Mouse (Mus musculus) left cerebral cortex, postnatal 14 days (tissue): ENCODE data around the gene 1700029F12Rik. TPM values are rescaled to one million over a fixed set of nuclear protein-coding genes. Genes with fewer than 3 reads are reported as not detected.

ENCODE experiments used
- DNase-seq, 2 experiments: peaks; one replicate each; pipeline ENCODE4 v3.0.0; 2021 to 2022; ENCODE audit warnings: low spot score in 2 of 2, mixed read lengths in 1 of 2
- intact Hi-C: fragments of 180-260 bp; cut with DNase I; formaldehyde crosslinking; loops from one replicate; pipeline ENCODE4 v1.15.1; 2025
- total RNA-seq, 2 experiments: library from RNA; stranded (reverse); gene quantifications; 2 replicates each; pipeline ENCODE4 v1.2.3; 2021

1700029F12Rik gene
- total RNA-seq, 2 experiments from 2014 or later = not detected

DNA sequence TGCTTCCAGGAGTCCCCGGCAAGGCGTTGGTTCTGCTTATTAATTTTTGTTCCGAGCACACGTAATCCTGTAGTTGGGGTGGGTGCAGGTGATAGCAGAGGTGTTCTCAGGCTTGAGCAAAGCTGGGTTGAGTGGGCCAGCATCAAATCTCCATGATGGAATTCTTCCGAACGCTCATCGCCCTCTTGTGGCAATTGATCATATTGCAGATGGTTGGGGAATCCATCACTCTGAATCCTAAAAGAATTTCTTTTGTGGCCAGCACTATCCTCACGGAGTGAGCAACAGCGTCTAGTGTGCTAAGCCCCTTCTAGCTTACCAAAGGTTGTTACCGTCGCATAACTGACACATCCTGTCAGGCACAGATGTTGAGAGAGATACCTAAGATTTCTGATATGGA is 18.5 kb upstream of the 1700029F12Rik start:
- peak; percentile 70 to 89 for DNase-seq
- intact Hi-C loops = loop anchor here (5.0 to 10.0 kb wide), 2 partner anchors 198 to 315 kb away; no protein-coding TSS in a partner anchor

DNA sequence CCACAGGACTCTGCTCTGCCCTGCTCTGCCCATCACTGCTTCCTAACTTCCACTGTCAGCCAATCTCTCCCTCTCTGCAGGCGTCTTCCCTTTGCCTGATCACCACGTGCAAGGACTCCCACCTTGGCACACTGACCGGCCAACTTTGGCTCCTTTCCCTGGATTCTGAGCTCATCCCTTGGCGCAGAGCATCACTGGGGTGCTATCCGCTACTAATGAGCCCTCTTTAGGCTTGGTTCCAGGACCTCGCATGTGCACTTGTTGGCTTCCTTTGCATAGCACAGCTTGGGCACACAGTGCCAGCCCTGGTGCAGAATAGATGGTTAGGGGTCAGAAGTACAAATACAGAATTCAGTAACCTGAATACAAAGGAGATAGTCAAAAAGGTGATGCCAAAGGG is 17.0 kb upstream of the 1700029F12Rik start:
- intact Hi-C loops = loop anchor here (5.0 to 10.0 kb wide), 2 partner anchors 196 to 314 kb away; no protein-coding TSS in a partner anchor
- peak in 1 of 2 experiments; percentile 26 for DNase-seq

DNA sequence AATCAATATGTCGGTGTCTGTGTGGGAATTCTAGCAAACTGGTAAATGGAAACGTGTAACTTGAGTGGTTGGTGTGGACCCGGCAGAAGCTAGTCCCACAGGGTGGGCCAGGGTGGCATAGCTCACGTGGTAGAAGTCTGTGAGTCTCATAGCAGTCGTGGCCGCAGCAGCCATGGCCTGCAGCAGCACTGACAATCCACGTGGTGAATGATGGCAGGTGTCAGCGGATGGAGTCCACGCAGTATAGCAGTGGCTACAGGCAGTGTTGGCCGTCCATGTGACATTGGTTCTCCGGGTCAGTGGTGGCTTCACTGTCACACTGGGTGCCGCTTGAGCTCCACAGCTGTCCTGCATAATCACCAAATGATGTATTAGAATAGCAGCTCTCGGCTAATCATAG is 4.1 kb downstream of the 1700029F12Rik start:
- DNase-seq = no peak
- intact Hi-C loops = no loop called here

DNA sequence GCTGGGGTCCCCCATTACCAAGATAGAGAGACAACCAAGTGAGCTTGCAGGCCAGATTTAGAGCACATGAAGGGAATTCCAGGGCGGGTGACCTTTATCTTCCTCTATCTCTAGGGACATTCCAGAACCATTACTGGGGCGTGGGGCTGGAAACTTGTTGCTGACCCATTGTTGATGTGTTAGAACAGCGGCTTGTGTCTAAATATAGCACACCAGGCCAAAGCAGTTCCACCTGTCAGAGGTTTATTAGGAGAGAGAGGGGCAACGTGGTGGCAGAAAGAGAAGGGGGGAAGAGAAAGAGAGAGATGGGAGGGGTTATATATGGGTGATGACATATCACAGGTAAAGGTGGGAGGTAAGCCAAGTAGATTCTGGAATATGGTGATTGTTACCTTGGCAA is 12.3 kb downstream of the 1700029F12Rik start:
- intact Hi-C loops = no loop called here
- DNase-seq = no peak

DNA sequence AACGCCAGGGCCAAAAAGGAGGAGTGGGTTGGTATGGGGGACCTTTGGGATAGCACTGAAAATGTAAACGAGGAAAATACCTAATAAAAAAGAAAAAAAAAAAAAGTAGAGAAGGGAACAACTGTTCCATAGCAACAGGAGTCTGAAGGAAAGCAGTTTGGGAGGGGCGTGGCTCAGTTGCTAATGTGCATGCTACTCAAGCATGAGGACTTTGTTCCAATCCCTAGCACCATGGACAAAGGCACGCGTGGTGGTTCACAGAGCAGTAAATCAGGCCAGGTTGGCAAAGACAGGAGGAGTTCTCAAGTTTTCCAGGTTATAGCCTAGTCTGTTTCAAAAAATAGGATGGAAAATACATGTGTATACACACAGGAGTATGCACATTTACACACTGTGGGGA is 14.0 kb downstream of the 1700029F12Rik start:
- intact Hi-C loops = no loop called here
- DNase-seq = no peak

DNA sequence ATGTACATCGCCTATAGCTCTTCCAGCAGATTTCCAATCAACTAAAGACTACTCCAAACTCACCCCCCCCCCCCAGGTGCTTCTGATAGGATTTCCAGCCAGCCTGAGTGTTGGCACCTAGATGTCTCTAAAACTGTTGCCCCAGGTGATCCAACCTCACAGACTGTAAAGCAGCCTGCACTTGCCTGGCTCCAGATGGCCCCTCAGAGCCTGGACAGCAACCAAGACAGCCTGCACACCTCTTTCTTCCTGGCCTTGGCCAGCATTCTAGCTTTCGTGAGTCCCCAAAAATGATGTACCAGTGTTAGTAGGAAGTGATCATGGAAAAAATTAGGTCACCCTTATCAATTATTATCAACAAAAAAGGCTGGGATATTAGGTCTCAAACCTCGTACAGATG is 16.5 kb downstream of the 1700029F12Rik start:
- intact Hi-C loops = no loop called here
- DNase-seq = no peak

DNA sequence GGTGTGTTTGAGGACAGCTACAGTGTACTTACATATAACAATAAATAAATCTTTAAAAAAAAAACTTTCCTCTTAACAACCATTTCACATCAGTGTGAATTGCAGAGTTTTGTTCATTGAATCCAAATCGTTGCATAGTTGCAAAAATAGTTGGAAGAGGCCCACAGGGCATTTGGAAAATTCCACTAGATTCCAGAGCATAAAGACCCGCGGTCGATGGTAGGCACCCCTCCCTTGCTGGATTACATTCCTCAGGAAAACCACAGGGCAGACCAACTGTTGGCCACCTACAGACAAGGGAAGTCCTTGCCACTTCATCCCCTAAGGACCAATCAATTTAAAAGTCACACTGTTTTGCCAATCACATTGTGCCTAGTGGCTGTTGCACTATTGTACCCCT is 19.8 kb downstream of the 1700029F12Rik start:
- intact Hi-C loops = no loop called here
- DNase-seq = no peak

DNA sequence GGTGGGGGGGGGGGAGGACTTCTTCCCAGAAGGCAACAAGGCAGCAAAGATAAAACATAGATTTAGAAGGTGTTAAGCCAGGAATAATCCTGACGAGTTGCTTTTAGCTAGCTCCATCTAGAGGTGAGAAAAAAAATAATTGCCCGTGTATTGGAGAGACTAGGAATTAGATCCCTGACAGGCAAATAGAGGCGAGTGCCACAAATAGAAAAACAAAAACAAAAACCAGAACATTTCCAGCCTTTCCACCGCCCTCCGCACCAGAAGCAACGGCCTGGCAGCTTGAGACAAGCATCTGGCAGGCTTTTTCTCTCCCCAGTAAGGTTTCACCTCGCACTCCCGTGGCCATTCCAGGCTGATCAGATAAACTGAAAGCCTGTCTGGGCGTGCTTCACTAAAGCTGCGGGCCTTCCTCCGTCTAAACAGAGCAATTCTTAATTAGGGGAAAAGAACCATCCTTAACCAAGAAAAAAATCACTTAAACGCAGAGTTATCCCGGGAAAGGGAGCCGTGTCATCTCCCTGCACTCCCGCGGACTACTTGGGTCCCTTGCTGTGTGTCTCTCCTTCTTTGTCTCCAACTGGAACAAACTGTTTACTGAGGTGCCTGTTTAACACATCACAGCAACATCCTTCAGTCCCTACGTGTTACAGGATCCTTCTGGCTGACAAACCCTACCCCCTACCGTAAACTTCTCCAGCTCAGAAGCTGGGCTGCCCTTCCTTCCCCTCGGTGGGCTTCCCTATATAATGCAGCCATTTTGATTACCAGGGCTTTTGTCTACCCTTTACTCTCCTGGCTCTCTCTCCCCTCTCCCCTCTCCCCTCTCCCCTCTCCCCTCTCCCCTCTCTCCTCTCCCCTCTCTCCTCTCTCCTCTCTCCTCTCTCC is 25.7 kb downstream of the 1700029F12Rik start:
- intact Hi-C loops = loop anchor here (5.0 to 10.0 kb wide), 2 partner anchors 76 to 154 kb away; no protein-coding TSS in a partner anchor
- peak; percentile 24 to 76 for DNase-seq

DNA sequence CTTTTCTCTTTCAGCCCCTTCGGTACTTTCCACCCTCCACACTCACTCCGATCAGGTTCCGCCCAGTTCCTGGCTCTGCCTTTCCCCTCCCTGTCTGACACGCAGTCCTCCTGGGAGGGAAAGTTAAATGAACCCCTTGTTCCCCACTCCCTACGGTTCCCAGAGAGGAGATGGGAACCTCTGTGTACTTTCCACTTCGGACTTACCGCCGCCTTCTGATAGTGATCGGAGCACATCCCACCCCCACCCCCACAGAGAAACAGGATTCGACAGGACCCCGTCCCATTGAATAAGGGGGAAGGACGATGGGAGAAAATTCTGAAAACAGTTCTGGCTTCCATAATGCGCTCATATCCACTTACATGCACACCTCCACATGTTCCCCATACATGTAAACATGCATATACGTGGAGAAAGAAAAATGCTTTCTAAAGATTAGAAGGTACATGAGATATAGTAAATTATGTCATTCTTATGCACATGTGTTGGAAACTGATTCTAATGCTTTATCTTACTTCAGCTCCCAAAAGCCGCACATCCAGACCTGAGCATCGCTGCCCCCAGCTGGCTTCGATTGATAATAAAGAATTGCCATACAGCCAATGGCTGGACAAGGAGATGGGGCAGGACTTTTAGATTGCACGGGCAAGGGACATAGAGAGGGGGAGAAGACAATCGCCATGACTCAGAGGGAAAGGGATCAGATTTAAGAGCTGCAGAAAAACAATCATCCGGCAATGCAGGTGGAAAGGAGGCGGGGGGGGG is 26.5 kb downstream of the 1700029F12Rik start:
- intact Hi-C loops = loop anchor here (5.0 to 10.0 kb wide), 2 partner anchors 75 to 153 kb away; no protein-coding TSS in a partner anchor
- DNase-seq = peak; percentile 15 to 20

DNA sequence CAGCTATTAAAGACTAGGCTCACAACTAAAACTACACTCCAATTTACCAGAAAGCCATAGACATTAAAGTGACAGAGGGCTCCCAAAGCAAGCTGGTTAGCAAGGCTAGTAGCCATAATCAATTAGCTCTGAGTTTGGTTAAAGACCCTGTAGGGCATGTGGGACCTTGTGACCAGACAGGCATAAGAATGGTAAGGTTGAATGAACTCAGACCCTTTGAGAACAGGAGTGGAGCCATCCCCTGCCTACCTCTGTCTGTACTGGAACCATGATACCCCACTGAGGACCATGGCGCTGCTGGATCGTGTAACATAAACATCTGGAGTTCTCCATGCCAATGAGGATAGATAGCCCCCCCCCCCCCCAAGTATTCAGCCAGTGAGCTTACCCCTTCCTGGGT is 27.4 kb downstream of the 1700029F12Rik start:
- no peak for DNase-seq
- intact Hi-C loops = loop anchor here (5.0 to 10.0 kb wide), 2 partner anchors 74 to 152 kb away; no protein-coding TSS in a partner anchor

DNA sequence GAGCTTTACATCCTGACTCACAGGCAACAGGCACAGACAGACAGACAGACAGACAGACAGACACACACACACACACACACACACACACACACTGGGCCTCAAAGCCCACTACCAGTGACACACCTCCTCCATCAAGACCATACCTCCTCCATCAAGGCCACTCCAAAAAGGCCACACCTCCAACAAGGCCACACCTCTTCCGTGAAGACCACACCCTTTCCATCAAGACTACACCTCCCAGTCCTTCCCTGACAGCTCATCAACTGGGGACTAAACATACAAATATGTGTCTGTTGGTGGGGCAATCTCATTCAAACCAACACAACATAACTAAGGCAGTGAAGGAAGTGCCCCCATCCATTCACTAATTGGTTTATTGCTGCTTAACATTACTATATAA is 37.1 kb downstream of the 1700029F12Rik start:
- intact Hi-C loops = no loop called here
- no peak for DNase-seq

DNA sequence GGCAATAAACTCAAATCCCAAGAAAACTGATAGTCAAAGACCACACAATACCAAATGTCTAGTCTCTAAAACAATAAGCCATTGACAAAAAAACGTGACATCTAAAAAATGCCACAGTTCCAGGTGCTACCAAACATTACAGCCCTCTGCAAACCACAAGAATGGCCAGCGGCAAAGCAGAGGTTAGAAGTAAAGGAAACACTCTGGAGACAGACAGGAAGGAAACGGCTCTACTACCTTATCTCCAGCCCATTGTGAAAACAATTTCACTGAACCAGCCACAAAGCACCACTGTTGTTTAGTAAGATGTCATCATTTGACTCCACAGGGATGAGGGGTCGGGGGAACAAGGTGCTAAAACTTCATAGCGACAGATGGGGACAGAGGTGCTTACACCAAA is 38.9 kb downstream of the 1700029F12Rik start:
- intact Hi-C loops = no loop called here
- DNase-seq = no peak

DNA sequence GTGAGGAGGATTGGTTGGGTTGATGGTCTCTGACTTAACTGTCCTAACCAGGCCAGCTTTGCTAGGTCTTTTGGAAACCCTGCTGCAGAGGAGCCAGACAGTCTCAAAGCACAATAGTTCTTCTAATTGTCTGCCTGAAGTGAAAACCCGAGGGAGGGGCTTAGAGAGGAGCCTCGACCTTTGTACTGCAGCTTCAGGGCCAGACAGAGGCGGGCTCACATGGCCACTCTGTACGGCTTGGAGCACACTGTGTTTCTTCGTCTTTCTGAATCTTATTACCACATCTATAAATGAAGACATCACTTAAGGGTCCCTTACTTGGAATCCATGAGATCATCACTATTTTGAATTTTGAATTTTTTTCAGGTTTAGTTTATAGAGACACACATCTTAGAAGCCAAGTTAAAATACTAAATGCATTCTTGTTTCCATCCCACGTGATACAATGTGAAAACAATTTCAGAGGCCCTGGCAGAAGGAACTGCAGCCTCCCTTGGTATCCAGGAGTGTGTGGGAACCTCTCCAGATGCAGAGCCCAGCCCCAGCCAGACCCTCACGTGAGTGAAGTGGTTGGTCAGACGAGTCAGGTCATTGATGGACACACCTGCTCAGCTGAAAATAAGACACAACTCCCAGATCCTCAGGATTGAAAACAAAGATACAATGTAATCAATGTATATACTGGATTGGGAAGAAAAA is 40.7 kb downstream of the 1700029F12Rik start:
- DNase-seq = peak in 1 of 2 experiments; percentile 39
- intact Hi-C loops = no loop called here

DNA sequence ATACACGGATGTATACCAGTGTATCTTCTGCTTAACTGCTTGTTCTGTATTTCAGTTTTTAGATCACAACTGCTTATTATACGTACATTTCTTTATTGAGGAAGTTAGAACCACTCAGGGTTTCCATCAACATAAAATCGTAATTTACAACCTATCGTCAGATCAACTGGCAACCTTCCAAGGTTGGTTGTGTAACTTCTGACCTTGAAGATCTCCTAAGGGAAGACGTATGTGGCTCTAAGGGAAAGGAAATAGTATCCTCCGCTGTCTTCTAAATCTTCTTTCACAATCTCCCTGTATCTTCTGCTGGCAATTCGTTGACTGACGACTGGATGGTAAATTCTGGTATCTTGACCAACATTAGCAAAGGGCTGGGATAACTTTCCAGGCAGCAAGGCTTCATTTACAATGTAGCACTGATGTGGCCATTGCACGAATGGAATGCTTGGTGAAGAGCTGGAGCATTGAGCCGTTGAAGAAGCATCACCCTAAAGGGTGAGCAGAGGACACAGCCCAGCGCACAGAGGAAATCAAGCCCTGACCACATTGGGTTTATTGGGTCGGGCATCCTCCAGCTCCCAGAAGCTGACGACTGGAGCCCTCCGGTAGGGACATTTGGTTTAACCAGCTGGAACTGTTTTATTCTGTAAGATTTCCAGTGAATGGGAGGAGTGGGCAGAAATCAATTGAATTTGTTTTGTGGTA is 43.4 kb downstream of the 1700029F12Rik start:
- intact Hi-C loops = no loop called here
- no peak for DNase-seq

DNA sequence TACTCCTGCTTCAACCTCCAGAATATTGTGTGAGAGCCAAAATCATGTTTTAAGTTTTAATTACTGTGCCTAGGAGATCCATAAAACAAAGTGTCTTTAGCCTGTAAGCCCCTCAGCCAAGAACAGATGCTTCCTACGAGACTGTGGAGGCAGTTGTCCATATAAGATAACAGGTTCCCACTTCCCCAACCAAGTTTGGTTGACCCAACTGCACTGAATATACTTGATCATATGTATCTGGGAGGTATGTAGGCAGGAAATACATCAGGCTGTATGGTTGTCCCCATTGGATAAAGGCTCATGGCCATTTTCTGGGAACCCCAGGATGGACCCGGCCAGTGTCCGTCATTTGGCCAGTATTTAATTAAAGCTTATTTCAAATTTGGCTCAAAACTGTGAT is 44.1 kb downstream of the 1700029F12Rik start:
- DNase-seq = no peak
- intact Hi-C loops = no loop called here

DNA sequence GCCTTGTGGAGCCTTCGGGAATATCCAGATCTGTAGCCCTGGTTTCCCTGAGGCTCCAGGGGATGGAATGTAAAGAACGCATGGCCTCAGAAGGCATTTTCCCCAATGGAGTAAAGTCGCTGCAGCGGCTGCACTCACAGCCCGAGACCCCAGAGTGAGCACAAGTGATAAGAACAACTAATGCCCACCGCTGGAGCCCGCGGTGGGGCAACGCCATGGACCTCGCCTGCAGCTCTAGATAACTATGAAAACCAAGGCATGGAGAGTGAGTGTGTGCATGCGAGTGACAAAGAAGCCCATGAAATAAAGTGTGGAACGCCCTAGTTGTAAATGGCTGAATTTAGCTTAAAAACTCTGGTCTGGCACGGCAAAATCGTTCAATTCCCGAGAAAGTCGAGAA is 45.0 kb downstream of the 1700029F12Rik start:
- no peak for DNase-seq
- intact Hi-C loops = no loop called here

DNA sequence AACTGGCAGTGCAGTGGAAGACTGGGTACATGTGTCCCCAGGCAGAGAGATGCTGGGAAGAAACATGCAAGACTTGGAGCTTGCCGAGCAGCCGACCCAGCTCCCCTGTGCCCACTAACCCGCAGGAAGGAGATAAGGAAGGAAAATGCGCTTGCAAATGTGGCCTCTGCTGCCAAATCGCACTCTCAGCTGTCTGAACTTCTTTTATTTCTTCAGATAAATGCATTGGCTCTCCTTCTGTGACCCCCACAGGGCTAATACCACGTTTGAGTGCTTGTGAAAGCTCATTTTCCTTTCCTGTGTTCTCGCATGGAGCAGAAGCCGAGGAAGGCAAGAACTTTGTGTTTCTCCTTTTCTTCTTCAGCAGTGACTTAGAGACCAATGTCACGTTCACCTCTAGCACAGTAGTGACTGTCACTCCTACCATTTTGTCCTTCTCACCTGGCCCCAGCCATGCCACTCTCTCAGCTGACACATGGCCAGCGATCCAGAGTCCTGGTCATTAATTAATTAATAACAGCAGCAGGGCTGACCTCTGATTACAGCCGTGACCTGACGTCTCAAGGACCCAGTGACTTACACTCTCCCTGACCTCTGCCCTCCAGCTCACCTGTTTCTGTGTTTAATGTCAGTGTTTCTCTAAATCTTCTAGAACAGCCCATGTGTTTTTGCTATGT is 48.4 kb downstream of the 1700029F12Rik start:
- no peak for DNase-seq
- intact Hi-C loops = no loop called here

DNA sequence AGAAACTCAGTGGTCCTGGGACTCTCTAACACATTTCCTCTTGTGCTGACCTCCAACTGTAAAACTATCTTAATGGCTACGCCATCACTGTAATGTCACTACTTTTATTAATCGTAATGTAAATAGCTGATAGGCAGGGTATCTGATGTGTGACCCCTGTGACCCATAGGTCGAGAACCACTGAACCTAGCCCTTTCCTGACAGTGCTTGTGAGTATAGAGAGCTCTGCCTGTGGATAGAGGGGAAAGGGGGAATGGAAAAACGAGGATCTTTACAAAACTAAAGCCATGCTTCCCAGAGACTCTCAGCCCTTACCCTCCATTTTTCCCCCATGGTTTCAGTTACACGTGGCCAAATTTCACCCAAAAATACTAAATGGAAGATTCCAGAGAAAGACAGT is 49.5 kb downstream of the 1700029F12Rik start:
- DNase-seq = no peak
- intact Hi-C loops = no loop called here
